Mouse (Mus musculus) brain, embryonic 14.5 days (tissue): Measurements from ENCODE around the gene Ddx42.

Source experiments
- CTCF ChIP-seq: fragments of 200-500 bp; IDR thresholded peaks from 2 replicates; pipeline ENCODE4 v1.5.1; 2012; ENCODE audit warnings: inconsistent platforms, mild to moderate bottlenecking, moderate library complexity, borderline replicate concordance; ENCODE audit not compliant: insufficient read depth, insufficient read length; ENCODE audit errors: extremely low read depth
- POLR2A ChIP-seq: fragments of 200-500 bp; IDR thresholded peaks from 2 replicates; pipeline ENCODE4 v1.6.1; 2012; ENCODE audit warnings: mild to moderate bottlenecking, inconsistent platforms, borderline replicate concordance; ENCODE audit not compliant: poor library complexity, insufficient read depth, insufficient read length, severe bottlenecking; ENCODE audit errors: extremely low read depth

DNA sequence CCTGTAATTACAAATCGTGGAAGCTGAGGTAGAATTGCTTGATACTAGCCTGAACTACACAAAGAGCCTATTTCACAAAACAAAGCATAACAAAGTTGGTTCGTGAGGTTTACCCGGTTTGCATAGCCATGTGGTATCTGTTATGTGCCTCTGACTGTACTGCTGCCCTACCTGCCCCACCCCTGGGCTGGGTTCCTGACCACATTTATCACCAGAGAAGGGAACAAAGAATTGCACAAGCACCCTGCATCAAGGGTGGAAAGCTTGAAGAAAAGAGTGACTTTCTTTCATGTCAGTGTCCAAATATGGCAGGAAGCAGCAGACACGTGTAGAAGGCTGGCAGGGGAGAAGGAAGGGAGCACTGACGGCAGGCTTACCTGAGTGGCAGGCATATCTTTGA, 49.3 kb upstream of the Ddx42 start:
- TF ChIP-seq CTCF (no peak), POLR2A (no peak)
